Mouse (Mus musculus) bone marrow, adult 2 months (tissue): ENCODE data around the gene Vmn1r21. TPM values are rescaled to one million over a fixed set of nuclear protein-coding genes. Genes with fewer than 3 reads are reported as not detected.
"Not testable (repeated sequence)": the region's sequence is repeated elsewhere in the genome, so short reads cannot be mapped to it uniquely, and the experiment has no call there.

Source experiments
- H3K27ac ChIP-seq: fragments of 200-500 bp; 2 replicates; pipeline ENCODE4 v1.5.1; 2012; ENCODE audit warnings: low read depth, mild to moderate bottlenecking, control low read depth, inconsistent platforms, low read length; ENCODE audit not compliant: control insufficient read depth, poor library complexity, insufficient read depth
- H3K4me1 ChIP-seq: fragments of 200-500 bp; 2 replicates; pipeline ENCODE4 v1.6.1; 2011; ENCODE audit warnings: low read length; ENCODE audit not compliant: control insufficient read depth, insufficient read depth
- H3K4me3 ChIP-seq: fragments of 200-500 bp; replicated peaks from 2 replicates; pipeline ENCODE3; 2011; ENCODE audit warnings: mild to moderate bottlenecking, low read depth, low read length, control low read depth; ENCODE audit not compliant: control insufficient read depth
- CTCF ChIP-seq: fragments of 200-500 bp; IDR thresholded peaks from 2 replicates; pipeline ENCODE4 v1.5.1; 2011; ENCODE audit warnings: low read length, control low read depth; ENCODE audit not compliant: control insufficient read depth, insufficient read depth
- POLR2A ChIP-seq: fragments of 200-500 bp; IDR thresholded peaks from 2 replicates; pipeline ENCODE4 v1.6.1; 2011; ENCODE audit warnings: low read depth, mild to moderate bottlenecking, control low read depth, low read length, borderline replicate concordance; ENCODE audit not compliant: control insufficient read depth
- WGBS: fragments of 180-500 bp; shearing (Covaris S2); methylation state at CpG from one replicate; pipeline ENCODE4 v1.1.7; 2018; 5-methylcytosine and 5-hydroxymethylcytosine counted together
- polyA plus RNA-seq: library from polyadenylated mRNA; stranded (reverse); fragments of >200 nt; gene quantifications from 2 replicates; pipeline ENCODE4 v1.2.4, GENCODE M21; 2011; ENCODE audit warnings: low replicate concordance; ENCODE audit not compliant: missing spikeins, insufficient read depth, insufficient read length

Vmn1r21 gene
- not detected in 2 replicates for polyA plus RNA-seq

DNA sequence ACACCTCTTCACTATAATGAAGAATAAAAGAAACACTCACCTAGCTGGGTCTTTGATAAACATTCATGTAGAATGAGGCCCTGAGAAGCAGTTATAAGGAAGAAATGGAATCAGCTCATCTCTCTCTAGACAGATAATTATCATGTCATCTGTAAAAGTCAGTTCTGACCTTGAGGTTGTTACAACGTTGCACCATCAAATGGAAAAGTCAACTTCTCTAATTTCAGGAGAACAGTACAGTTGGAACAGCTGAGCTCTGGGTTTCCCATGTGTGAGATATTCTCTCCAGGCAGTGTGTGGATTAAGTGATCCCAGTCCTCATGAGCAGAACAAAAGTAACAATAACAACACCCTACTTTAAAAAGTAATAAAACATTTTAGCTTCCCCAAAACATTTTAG lies at the start of gene Vmn1r21:
Vmn1r21 (minus strand) TSS at position 58 of the 400 bp plus-strand sequence.
- no peak for TF ChIP-seq POLR2A
- TF ChIP-seq CTCF = no peak
- Histone ChIP-seq H3K4me1 (no peaks in the 10 kb centered on the region), H3K27ac (no peak within 1 kb of the TSS), H3K4me3 (no peak within 1 kb of the TSS)
- WGBS = 22% methylated on average over 1 of the region's 1 CpGs

- H3K27ac ChIP-seq = no peak overlapping the region
- 41% methylated on average over 6 of the region's 6 CpGs for WGBS
Measured at GRCm38 (mm10) chr6:57859043-57860042, 9.2 kb upstream of the Vmn1r21 start.

DNA sequence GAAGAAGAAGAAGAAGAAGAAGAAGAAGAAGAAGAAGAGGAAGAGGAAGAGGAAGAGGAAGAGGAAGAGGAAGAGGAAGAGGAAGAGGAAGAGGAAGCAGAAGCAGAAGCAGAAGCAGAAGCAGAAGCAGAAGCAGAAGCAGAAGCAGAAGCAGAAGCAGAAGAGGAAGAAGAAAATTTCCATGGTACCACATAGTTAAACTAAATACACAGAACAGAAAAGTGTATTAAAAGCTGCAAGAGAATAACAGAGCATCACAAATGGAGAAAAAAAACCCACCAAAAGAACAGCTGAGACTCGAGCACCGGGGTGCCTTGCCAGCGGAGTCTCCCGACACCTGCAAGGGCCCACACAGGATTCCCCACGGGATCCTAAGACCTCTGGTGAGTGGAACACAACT lies 1.0 kb upstream of the Vmn1r21 start:
- WGBS = 94% methylated on average over 5 of the region's 5 CpGs
- H3K27ac ChIP-seq, H3K4me3 ChIP-seq, H3K4me1 ChIP-seq: not testable (repeated sequence)

More at GRCm38 (mm10) chr6:57859043-57860042, 9.2 kb upstream of the Vmn1r21 start:
- Histone ChIP-seq H3K4me1 (no peaks in the 10 kb centered on the region), H3K4me3 (no peak overlapping the region)
- peak; percentile 29; the same call in 1 of the 2 replicates for TF ChIP-seq CTCF
- TF ChIP-seq POLR2A = no peak

DNA sequence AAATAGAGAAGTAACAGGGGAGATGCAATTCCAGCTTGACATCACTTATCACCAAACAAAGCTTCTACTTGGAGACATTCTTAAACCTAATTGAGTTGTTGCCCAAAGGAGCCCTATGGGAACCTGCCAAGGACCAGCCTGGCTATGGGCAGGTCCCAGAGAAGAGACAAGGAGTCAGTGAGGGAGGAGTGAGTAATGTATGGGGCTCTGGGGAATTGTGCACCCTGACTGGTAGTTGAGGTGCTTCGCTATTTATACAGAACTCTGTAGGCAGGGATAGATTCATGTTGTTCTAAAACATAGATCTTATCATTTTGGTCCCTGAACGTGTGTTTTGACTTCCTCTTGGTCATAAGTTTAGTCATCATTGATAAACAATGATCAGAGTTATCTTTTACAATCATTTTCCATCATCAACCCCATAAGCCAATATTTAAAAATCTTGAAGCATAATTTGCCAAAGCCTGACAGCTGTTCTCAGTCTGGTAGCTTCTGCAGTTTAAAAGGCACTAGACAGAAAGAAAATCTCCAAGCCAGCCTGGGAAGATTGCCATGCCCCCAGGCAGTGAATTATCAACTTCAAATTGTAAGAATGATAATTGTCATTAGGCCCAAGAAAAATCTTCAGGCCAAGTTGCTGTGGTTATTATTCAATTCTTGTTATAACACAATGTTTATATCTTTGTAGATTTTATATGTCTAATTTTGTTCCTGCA lies 10.3 kb downstream of the Vmn1r21 start:
- TF ChIP-seq CTCF (no peak), POLR2A (no peak)
- H3K4me1 ChIP-seq = no peaks in the 10 kb centered on the region
- H3K4me3 ChIP-seq = no peak overlapping the region
- 59% methylated on average over 2 of the region's 2 CpGs for WGBS
- no peak overlapping the region for H3K27ac ChIP-seq

DNA sequence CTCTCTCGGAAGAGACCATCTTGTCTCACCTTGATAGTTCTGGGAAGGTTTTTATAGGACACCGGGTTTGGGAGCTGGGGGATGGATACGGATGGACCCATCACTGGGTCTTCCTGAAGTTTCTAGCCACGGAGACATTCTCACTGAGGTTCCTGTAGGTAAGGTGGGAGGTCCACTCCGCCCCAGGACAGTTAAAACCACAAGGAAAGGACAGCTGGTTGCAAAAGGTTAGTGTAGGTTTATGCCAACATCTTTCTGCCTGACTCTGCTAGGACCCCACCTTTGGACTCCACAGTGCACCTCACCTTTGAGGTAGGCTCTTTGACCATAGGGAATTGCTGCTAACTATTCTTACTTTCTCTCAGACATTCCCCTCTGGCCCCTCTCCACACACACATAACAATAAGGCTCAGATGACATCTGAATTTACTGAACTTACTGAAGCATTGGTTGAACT lies 24.9 kb downstream of the Vmn1r21 start:
- peak overlapping the region; percentile 71 for H3K4me3 ChIP-seq
- no peaks in the 10 kb centered on the region; the same call in 1 of the 2 replicates for H3K4me1 ChIP-seq
- WGBS = 6% methylated on average over 5 of the region's 5 CpGs
- TF ChIP-seq CTCF (no peak), POLR2A (no peak)
- H3K27ac ChIP-seq = peak overlapping the region; percentile 75

GRCm38 (mm10) chr6:57824422-57825258 lies 25.5 kb downstream of the Vmn1r21 start, which contains the start of gene Vopp1:
TSS of gene Vopp1 (minus strand) at chr6:57825159.
- Histone ChIP-seq H3K4me3 (peak within 1 kb of the TSS; percentile 71), H3K4me1 (no peaks in the 10 kb centered on the region; the same call in 1 of the 2 replicates), H3K27ac (peak within 1 kb of the TSS; percentile 75)
- WGBS = under 1% methylated on average over 81 of the region's 87 CpGs
- TF ChIP-seq POLR2A (peak; percentile 70; the same call in 1 of the 2 replicates), CTCF (peak; percentile 5; the same call in 1 of the 2 replicates)

- Histone ChIP-seq H3K4me1 (no peaks in the 10 kb centered on the region; the same call in 1 of the 2 replicates), H3K4me3 (peak overlapping the region; percentile 51), H3K27ac (no peak overlapping the region)
- WGBS = 2% methylated on average over 3 of the region's 3 CpGs
- TF ChIP-seq POLR2A (no peak), CTCF (no peak)
Measured at GRCm38 (mm10) chr6:57823461-57823860, 26.7 kb downstream of the Vmn1r21 start.
